Mouse (Mus musculus): ENCODE data around the gene Olfr1048.
"Not testable (repeated sequence)": the region's sequence is repeated elsewhere in the genome, so short reads cannot be mapped to it uniquely, and the experiment has no call there.

Gene Olfr1048

GRCm38 (mm10) chr2:86240189-86240588 lies at the start of gene Olfr1048:
TSS of gene Olfr1048 (minus strand) at chr2:86240289.
- no peak for DNase-seq (ENCODE audit: low spot score)

- DNase-seq (ENCODE audit: low spot score) = not testable (repeated sequence)
Observed at GRCm38 (mm10) chr2:86278988-86279387, 38.9 kb upstream of the Olfr1048 start, which contains the start of gene Olfr1051. TSS of gene Olfr1051 (minus strand) at chr2:86279088.

GRCm38 (mm10) chr2:86258228-86258627 lies 18.1 kb upstream of the Olfr1048 start, which contains the start of gene Olfr1049:
TSS of gene Olfr1049 (minus strand) at chr2:86258328.
- not testable (repeated sequence) for DNase-seq (ENCODE audit: low spot score)

GRCm38 (mm10) chr2:86231301-86231700 lies 8.8 kb downstream of the Olfr1048 start, which contains the start of gene Olfr1047:
TSS of gene Olfr1047 (minus strand) at chr2:86231401.
- no peak for DNase-seq (ENCODE audit: low spot score)

- DNase-seq (ENCODE audit: low spot score) = no peak
Observed at GRCm38 (mm10) chr2:86219214-86219613, 20.9 kb downstream of the Olfr1048 start, which contains the start of gene Olfr1046. TSS of gene Olfr1046 (minus strand) at chr2:86219314.

GRCm38 (mm10) chr2:86202909-86203308 lies 37.2 kb downstream of the Olfr1048 start, which contains the start of gene Olfr1045:
TSS of gene Olfr1045 (minus strand) at chr2:86203009.
- DNase-seq (ENCODE audit: low spot score) = no peak

- no peak for DNase-seq (ENCODE audit: low spot score)
Observed at GRCm38 (mm10) chr2:86195863-86196262, 44.2 kb downstream of the Olfr1048 start.

- DNase-seq (ENCODE audit: low spot score) = no peak
Observed at GRCm38 (mm10) chr2:86185583-86185982, 54.5 kb downstream of the Olfr1048 start, which contains the start of gene Olfr52. TSS of gene Olfr52 (minus strand) at chr2:86185683.

Data from retina, embryonic 14.5 days (tissue).